Mouse (Mus musculus): ENCODE measurements around the gene Lce1c.

Gene Lce1c

GRCm38 (mm10) chr3:92678947-92679346 is at the start of gene Lce1c:
Gene Lce1c, plus strand, starts transcription at chr3:92679247.
- DNase-seq = no peak

GRCm38 (mm10) chr3:92637745-92638652 is 41.0 kb upstream of the Lce1c start:
- peak; percentile 4 to 7 for DNase-seq

- no peak for DNase-seq
Observed at GRCm38 (mm10) chr3:92638653-92638991, 40.4 kb upstream of the Lce1c start.

- DNase-seq = no peak
Observed at GRCm38 (mm10) chr3:92639854-92640253, 39.2 kb upstream of the Lce1c start.

GRCm38 (mm10) chr3:92648207-92648606 is 30.8 kb upstream of the Lce1c start, which contains the start of gene Lce1a1:
Gene Lce1a1, minus strand, starts transcription at chr3:92648307.
- no peak for DNase-seq

GRCm38 (mm10) chr3:92656826-92657225 is 22.2 kb upstream of the Lce1c start, which contains the start of gene Lce1b:
Gene Lce1b, minus strand, starts transcription at chr3:92656926.
- DNase-seq = no peak

- DNase-seq = no peak
Observed at GRCm38 (mm10) chr3:92670215-92670614, 8.8 kb upstream of the Lce1c start, which contains the start of gene Lce1a2. Gene Lce1a2, minus strand, starts transcription at chr3:92670315.

- no peak for DNase-seq
Observed at GRCm38 (mm10) chr3:92687110-92687509, 8.1 kb downstream of the Lce1c start, which contains the start of gene Lce1d. Gene Lce1d, minus strand, starts transcription at chr3:92687210.

- DNase-seq = peak; percentile 38 to 46
Observed at GRCm38 (mm10) chr3:92689154-92689553, 10.1 kb downstream of the Lce1c start.

- no peak for DNase-seq
Observed at GRCm38 (mm10) chr3:92691688-92692087, 12.6 kb downstream of the Lce1c start.

GRCm38 (mm10) chr3:92694613-92695012 is 15.6 kb downstream of the Lce1c start:
- DNase-seq = no peak

- DNase-seq = no peak
Observed at GRCm38 (mm10) chr3:92708974-92709373, 29.9 kb downstream of the Lce1c start, which contains the start of gene Lce1e. Gene Lce1e, minus strand, starts transcription at chr3:92709074.

- DNase-seq = no peak
Observed at GRCm38 (mm10) chr3:92715122-92715521, 36.1 kb downstream of the Lce1c start.

GRCm38 (mm10) chr3:92720250-92720649 is 41.2 kb downstream of the Lce1c start, which contains the start of gene Lce1f:
Gene Lce1f, minus strand, starts transcription at chr3:92720350.
- no peak for DNase-seq

- no peak for DNase-seq
Observed at GRCm38 (mm10) chr3:92722631-92723030, 43.6 kb downstream of the Lce1c start.
